Mouse (Mus musculus) kidney, adult 2 months (tissue): ENCODE measurements at regions not wholly inside any gene's neighbourhood (a gene's known extent, or its start where the extent isn't known, plus 50 kb on each side); places are given as distances from the start of the nearest gene placed in this dataset.

Source experiments
- CTCF ChIP-seq: fragments of 200-500 bp; conservative IDR thresholded peaks from 2 replicates; pipeline ENCODE4 v1.5.1; 2011; ENCODE audit warnings: low read depth, mild to moderate bottlenecking, control low read depth, low read length, moderate library complexity, mixed read lengths; ENCODE audit not compliant: insufficient read depth, insufficient read length
- POLR2A ChIP-seq: fragments of 200-500 bp; IDR thresholded peaks from one replicate; pipeline ENCODE4 v1.6.1; 2011; ENCODE audit warnings: low read depth, low read length, control low read depth

GRCm38 (mm10) chr2:179228096-179228495 lies 214.1 kb upstream of the Cdh4 start:
- TF ChIP-seq POLR2A (no peak), CTCF (no peak)
